Mouse (Mus musculus) left cerebral cortex, postnatal 14 days (tissue): ENCODE measurements around the gene Yy1. TPM values are rescaled to one million over a fixed set of nuclear protein-coding genes. Genes with fewer than 3 reads are reported as not detected.

Experiments
- DNase-seq, 2 experiments: peaks; one replicate each; pipeline ENCODE4 v3.0.0; 2021 to 2022; ENCODE audit warnings: low spot score in 2 of 2, mixed read lengths in 1 of 2
- intact Hi-C: fragments of 180-260 bp; cut with DNase I; formaldehyde crosslinking; loops from one replicate; pipeline ENCODE4 v1.15.1; 2025
- total RNA-seq, 2 experiments: library from RNA; stranded (reverse); gene quantifications; 2 replicates each; pipeline ENCODE4 v1.2.3; 2021

Gene Yy1
- total RNA-seq, 2 experiments from 2014 or later, result 46.3 to 47.9 TPM

- DNase-seq, result peak in 1 of 2 experiments; percentile 42
- intact Hi-C loops, result no loop called here
Measured at GRCm38 (mm10) chr12:108765751-108766221, 27.0 kb upstream of the Yy1 start.

- DNase-seq, result no peak
- intact Hi-C loops, result no loop called here
Measured at GRCm38 (mm10) chr12:108766316-108766715, 26.5 kb upstream of the Yy1 start.

GRCm38 (mm10) chr12:108766866-108767265 is 25.9 kb upstream of the Yy1 start:
- intact Hi-C loops, result no loop called here
- DNase-seq, result no peak

- no peak for DNase-seq
- intact Hi-C loops, result no loop called here
Measured at GRCm38 (mm10) chr12:108768196-108768854, 24.4 kb upstream of the Yy1 start.

GRCm38 (mm10) chr12:108780108-108780877 is 12.5 kb upstream of the Yy1 start:
- no peak for DNase-seq
- intact Hi-C loops, result no loop called here

- DNase-seq, result no peak
- intact Hi-C loops, result no loop called here
Measured at GRCm38 (mm10) chr12:108785161-108785560, 7.6 kb upstream of the Yy1 start.

GRCm38 (mm10) chr12:108787329-108787728 is 5.4 kb upstream of the Yy1 start:
- DNase-seq, result no peak
- intact Hi-C loops, result no loop called here

- DNase-seq, result peak; percentile 84 to 86
- intact Hi-C loops, result no loop called here
Measured at GRCm38 (mm10) chr12:108792152-108792545, 624 bp upstream of the Yy1 start.

- intact Hi-C loops, result no loop called here
- peak in 1 of 2 experiments; percentile 17 for DNase-seq
Measured at GRCm38 (mm10) chr12:108793453-108793941, 724 bp downstream of the Yy1 start.

GRCm38 (mm10) chr12:108794078-108794711 is 1.4 kb downstream of the Yy1 start:
- intact Hi-C loops, result loop anchor here (2.0 kb wide), 1 partner anchor 43 kb away; the partner anchor contains the start of gene Slc25a47
- peak; percentile 69 to 84 for DNase-seq

GRCm38 (mm10) chr12:108794979-108795537 is 2.3 kb downstream of the Yy1 start:
- intact Hi-C loops, result loop anchor here (2.0 kb wide), 1 partner anchor 42 kb away; the partner anchor contains the start of gene Slc25a47
- DNase-seq, result no peak

- intact Hi-C loops, result no loop called here
- DNase-seq, result no peak
Measured at GRCm38 (mm10) chr12:108801613-108802012, 8.8 kb downstream of the Yy1 start.

- no peak for DNase-seq
- intact Hi-C loops, result no loop called here
Measured at GRCm38 (mm10) chr12:108804388-108804787, 11.6 kb downstream of the Yy1 start.

GRCm38 (mm10) chr12:108808465-108808864 is 15.7 kb downstream of the Yy1 start:
- no peak for DNase-seq
- intact Hi-C loops, result no loop called here

GRCm38 (mm10) chr12:108809771-108810170 is 17.0 kb downstream of the Yy1 start:
- DNase-seq, result no peak
- intact Hi-C loops, result no loop called here

- no peak for DNase-seq
- intact Hi-C loops, result no loop called here
Measured at GRCm38 (mm10) chr12:108810309-108810708, 17.5 kb downstream of the Yy1 start.

- intact Hi-C loops, result no loop called here
- DNase-seq, result no peak
Measured at GRCm38 (mm10) chr12:108811133-108811532, 18.4 kb downstream of the Yy1 start.

GRCm38 (mm10) chr12:108812463-108812862 is 19.7 kb downstream of the Yy1 start:
- no peak for DNase-seq
- intact Hi-C loops, result no loop called here

- no peak for DNase-seq
- intact Hi-C loops, result no loop called here
Measured at GRCm38 (mm10) chr12:108814470-108814869, 21.7 kb downstream of the Yy1 start.

- intact Hi-C loops, result no loop called here
- DNase-seq, result no peak
Measured at GRCm38 (mm10) chr12:108816569-108816968, 23.8 kb downstream of the Yy1 start.
